Mouse (Mus musculus): ENCODE measurements around the gene Dmwd. TPM values are rescaled to one million over a fixed set of nuclear protein-coding genes. Genes with fewer than 3 reads are reported as not detected.

Dmwd gene
- total RNA-seq, 4 experiments from 2014 or later: 34.9 to 41.8 (median 39.9) TPM

GRCm38 (mm10) chr7:19094826-19095750 lies 19.1 kb downstream of the Dmwd start:
- peak in 1 of 2 experiments; percentile 61 for DNase-seq (ENCODE audit: low spot score in 2 of 2)

GRCm38 (mm10) chr7:19095751-19096110 lies 19.7 kb downstream of the Dmwd start:
- peak; percentile 37 to 64 for DNase-seq (ENCODE audit: low spot score in 2 of 2)

GRCm38 (mm10) chr7:19096421-19096976 lies 20.5 kb downstream of the Dmwd start:
- DNase-seq (ENCODE audit: low spot score in 2 of 2): no peak

- DNase-seq (ENCODE audit: low spot score in 2 of 2): no peak
These were observed 21.2 kb downstream of the Dmwd start for GRCm38 (mm10) chr7:19097217-19097616.

- no peak for DNase-seq (ENCODE audit: low spot score in 2 of 2)
These were observed 21.8 kb downstream of the Dmwd start for GRCm38 (mm10) chr7:19097863-19098262.

- no peak for DNase-seq (ENCODE audit: low spot score in 2 of 2)
These were observed 22.8 kb downstream of the Dmwd start for GRCm38 (mm10) chr7:19098811-19099210.

- no peak for DNase-seq (ENCODE audit: low spot score in 2 of 2)
These were observed 24.3 kb downstream of the Dmwd start for GRCm38 (mm10) chr7:19100290-19100689.

GRCm38 (mm10) chr7:19103741-19104140 lies 27.7 kb downstream of the Dmwd start:
- DNase-seq (ENCODE audit: low spot score in 2 of 2): no peak

GRCm38 (mm10) chr7:19104486-19104885 lies 28.5 kb downstream of the Dmwd start:
- DNase-seq (ENCODE audit: low spot score in 2 of 2): no peak

GRCm38 (mm10) chr7:19107436-19107835 lies 31.4 kb downstream of the Dmwd start:
- no peak for DNase-seq (ENCODE audit: low spot score in 2 of 2)

- no peak for DNase-seq (ENCODE audit: low spot score in 2 of 2)
These were observed 33.5 kb downstream of the Dmwd start for GRCm38 (mm10) chr7:19109565-19109964.

- DNase-seq (ENCODE audit: low spot score in 2 of 2): peak in 1 of 2 experiments; percentile 40
These were observed 42.2 kb downstream of the Dmwd start, which contains the start of gene Gm4969 for GRCm38 (mm10) chr7:19118028-19118771. Gene Gm4969, minus strand, starts transcription at chr7:19118368.

GRCm38 (mm10) chr7:19119083-19119482 lies 43.1 kb downstream of the Dmwd start:
- no peak for DNase-seq (ENCODE audit: low spot score in 2 of 2)

- peak; percentile 84 to 89 for DNase-seq (ENCODE audit: low spot score in 2 of 2)
These were observed 43.8 kb downstream of the Dmwd start, which contains the start of gene Fbxo46 for GRCm38 (mm10) chr7:19119631-19120429. Gene Fbxo46, plus strand, starts transcription at chr7:19119859.

GRCm38 (mm10) chr7:19121686-19122085 lies 45.7 kb downstream of the Dmwd start:
- no peak for DNase-seq (ENCODE audit: low spot score in 2 of 2)

- DNase-seq (ENCODE audit: low spot score in 2 of 2): no peak
These were observed 48.7 kb downstream of the Dmwd start for GRCm38 (mm10) chr7:19124713-19125112.

- no peak for DNase-seq (ENCODE audit: low spot score in 2 of 2)
These were observed 51.7 kb downstream of the Dmwd start for GRCm38 (mm10) chr7:19127744-19128143.

- no peak for DNase-seq (ENCODE audit: low spot score in 2 of 2)
These were observed 53.4 kb downstream of the Dmwd start for GRCm38 (mm10) chr7:19129396-19129795.

GRCm38 (mm10) chr7:19130657-19131056 lies 54.6 kb downstream of the Dmwd start:
- no peak for DNase-seq (ENCODE audit: low spot score in 2 of 2)

GRCm38 (mm10) chr7:19131324-19131848 lies 55.4 kb downstream of the Dmwd start:
- DNase-seq (ENCODE audit: low spot score in 2 of 2): peak; percentile 97 to 99

Data from gastrocnemius, adult 8-10 months (tissue).